Comparison of ENCODE assay signal across 8 mouse cellular contexts in genomic region chr1:177339207-177339787, GRCm38 (mm10).
DNase-seq lines count a peak whose midpoint lies in the region; ATAC-seq and TF ChIP-seq lines count a peak whose summit lies in the region.
"Not testable (repeated sequence)": the region's sequence is repeated elsewhere in the genome, so short reads cannot be mapped to it uniquely, and the experiment has no call there.

No protein-coding gene starts in this region.

- H3K36me3 ChIP-seq in forebrain, embryonic 10.5 days (replicated peaks); heart, embryonic 12.5 days; hindbrain, postnatal 0 days (ENCODE audit: insufficient read depth, low read length); limb, embryonic 11.5 days (ENCODE audit: control insufficient read depth, insufficient read depth, low read length); midbrain, embryonic 16.5 days (ENCODE audit: control insufficient read depth, insufficient read depth, low read length); stomach, embryonic 16.5 days (ENCODE audit: control insufficient read depth, insufficient read depth, low read length): not testable (repeated sequence)

- not testable (repeated sequence) for TF ChIP-seq POLR2A in bone marrow macrophage, adult 2 months (IDR thresholded peaks at IDR 0.05; ENCODE audit: borderline replicate concordance, low read depth, low read length); lung, adult 2 months (IDR thresholded peaks at IDR 0.05; ENCODE audit: borderline replicate concordance, extremely low read depth, low read depth, low read length)

- H3K9me3 ChIP-seq in forebrain, embryonic 10.5 days; heart, embryonic 12.5 days (replicated peaks); hindbrain, postnatal 0 days (ENCODE audit: low read length); limb, embryonic 11.5 days (ENCODE audit: control insufficient read depth, low read length); midbrain, embryonic 16.5 days (replicated peaks; ENCODE audit: control insufficient read depth, low read length, poor library complexity, severe bottlenecking); stomach, embryonic 16.5 days (replicated peaks; ENCODE audit: control insufficient read depth, low read length): not testable (repeated sequence)

- not testable (repeated sequence) for TF ChIP-seq CTCF in bone marrow macrophage, adult 2 months (IDR thresholded peaks at IDR 0.05; ENCODE audit: low read depth, low read length); hindbrain, postnatal 0 days (IDR thresholded peaks at IDR 0.05; ENCODE audit: low read depth); lung, adult 2 months (IDR thresholded peaks at IDR 0.05; ENCODE audit: insufficient read depth, low read length)

- not testable (repeated sequence) for ATAC-seq in heart, embryonic 12.5 days (ENCODE audit: insufficient number of reproducible peaks, low FRiP score); hindbrain, postnatal 0 days; limb, embryonic 11.5 days (ENCODE audit: insufficient number of reproducible peaks, low FRiP score, low TSS enrichment, low read depth); midbrain, embryonic 16.5 days; stomach, embryonic 16.5 days (ENCODE audit: insufficient read depth, low FRiP score)

- not testable (repeated sequence) for H3K27me3 ChIP-seq in forebrain, embryonic 10.5 days (ENCODE audit: poor library complexity, severe bottlenecking); heart, embryonic 12.5 days (replicated peaks); hindbrain, postnatal 0 days (ENCODE audit: insufficient read depth, low read length); limb, embryonic 11.5 days (ENCODE audit: control insufficient read depth, insufficient read depth, low read length); midbrain, embryonic 16.5 days (ENCODE audit: control insufficient read depth, insufficient read depth, low read depth, low read length); stomach, embryonic 16.5 days (ENCODE audit: control insufficient read depth, insufficient read depth, low read length)

- peak overlapping the region; percentile 67 for H3K4me3 ChIP-seq in bone marrow macrophage, adult 2 months (ENCODE audit: insufficient read depth, low read length)
- H3K4me3 ChIP-seq in forebrain, embryonic 10.5 days, result peak overlapping the region; percentile 51
- H3K4me3 ChIP-seq in heart, embryonic 12.5 days, result peak overlapping the region; percentile 45
- peak overlapping the region; percentile 42 for H3K4me3 ChIP-seq in hindbrain, postnatal 0 days (ENCODE audit: low read length)
- H3K4me3 ChIP-seq in limb, embryonic 11.5 days (ENCODE audit: low read depth, low read length), result peak overlapping the region; percentile 21
- peak overlapping the region; percentile 69 for H3K4me3 ChIP-seq in lung, adult 2 months (replicated peaks; ENCODE audit: extremely low read depth, low read depth, low read length)
- peak overlapping the region; percentile 39 for H3K4me3 ChIP-seq in midbrain, embryonic 16.5 days (ENCODE audit: low read depth, low read length)
- H3K4me3 ChIP-seq in stomach, embryonic 16.5 days (replicated peaks; ENCODE audit: low read length), result peak overlapping the region; percentile 53

- not testable (repeated sequence) for H3K4me1 ChIP-seq in bone marrow macrophage, adult 2 months (ENCODE audit: control insufficient read depth, insufficient read depth, low read length); hindbrain, postnatal 0 days (ENCODE audit: insufficient read depth, low read length); limb, embryonic 11.5 days (ENCODE audit: control insufficient read depth, insufficient read depth, low read length); lung, adult 2 months (ENCODE audit: control insufficient read depth, insufficient read depth, low read length); midbrain, embryonic 16.5 days (ENCODE audit: control insufficient read depth, insufficient read depth, low read length); stomach, embryonic 16.5 days (ENCODE audit: control insufficient read depth, insufficient read depth, low read length)
- H3K4me1 ChIP-seq in forebrain, embryonic 10.5 days, result peaks cover 34% of the 10 kb centered on the region
- peaks cover 13% of the 10 kb centered on the region for H3K4me1 ChIP-seq in heart, embryonic 12.5 days (replicated peaks)

- H3K9ac ChIP-seq in heart, embryonic 12.5 days, result peak overlapping the region; percentile 42
- H3K9ac ChIP-seq in hindbrain, postnatal 0 days (replicated peaks; ENCODE audit: low read length), result peak overlapping the region; percentile 58; the same call in 1 of the 2 replicates
- peak overlapping the region; percentile 54 for H3K9ac ChIP-seq in limb, embryonic 11.5 days (ENCODE audit: low read length)
- H3K9ac ChIP-seq in midbrain, embryonic 16.5 days (ENCODE audit: low read depth, low read length), result peak overlapping the region; percentile 62
- peak overlapping the region; percentile 74 for H3K9ac ChIP-seq in stomach, embryonic 16.5 days (ENCODE audit: low read length)

- DNase-seq in forebrain, embryonic 10.5 days (ENCODE audit: extremely low spot score, low spot score); hindbrain, postnatal 0 days (ENCODE audit: low spot score); limb, embryonic 11.5 days (ENCODE audit: low spot score); lung, adult 2 months: not testable (repeated sequence)

- WGBS in forebrain, embryonic 10.5 days, result 61% methylated on average over 12 of the region's 13 CpGs
- 58% methylated on average over 12 of the region's 13 CpGs for WGBS in heart, embryonic 12.5 days
- 60% methylated on average over 11 of the region's 13 CpGs for WGBS in hindbrain, postnatal 0 days
- 61% methylated on average over 11 of the region's 13 CpGs for WGBS in limb, embryonic 11.5 days
- 68% methylated on average over 12 of the region's 13 CpGs for WGBS in lung, adult 2 months
- 53% methylated on average over 11 of the region's 13 CpGs for WGBS in midbrain, embryonic 16.5 days
- 66% methylated on average over 11 of the region's 13 CpGs for WGBS in stomach, embryonic 16.5 days

- H3K4me2 ChIP-seq in heart, embryonic 12.5 days, result peak overlapping the region; percentile 73
- peak overlapping the region; percentile 80 for H3K4me2 ChIP-seq in hindbrain, postnatal 0 days (ENCODE audit: low read depth, low read length)
- peak overlapping the region; percentile 49 for H3K4me2 ChIP-seq in limb, embryonic 11.5 days (ENCODE audit: low read depth, severe bottlenecking)
- H3K4me2 ChIP-seq in midbrain, embryonic 16.5 days (ENCODE audit: low read length), result peak overlapping the region; percentile 71
- H3K4me2 ChIP-seq in stomach, embryonic 16.5 days (ENCODE audit: low read depth, low read length), result peak overlapping the region; percentile 86

- H3K27ac ChIP-seq in bone marrow macrophage, adult 2 months (ENCODE audit: insufficient read depth, low read depth, low read length); limb, embryonic 11.5 days (replicated peaks; ENCODE audit: low read depth, low read length); stomach, embryonic 16.5 days (ENCODE audit: low read length): not testable (repeated sequence)
- H3K27ac ChIP-seq in forebrain, embryonic 10.5 days, result peak overlapping the region; percentile 94
- H3K27ac ChIP-seq in heart, embryonic 12.5 days (ENCODE audit: poor library complexity, severe bottlenecking), result peak overlapping the region; percentile 5; the same call in 1 of the 2 replicates
- peak overlapping the region; percentile 77 for H3K27ac ChIP-seq in hindbrain, postnatal 0 days
- peak overlapping the region; percentile 66 for H3K27ac ChIP-seq in midbrain, embryonic 16.5 days (ENCODE audit: low read length)
